Mouse (Mus musculus) erythroblast, embryonic 14.5 days (primary cell): ENCODE measurements around the gene Slc29a3.

Experiments
- GATA1 ChIP-seq: IDR thresholded peaks from 2 replicates; pipeline ENCODE4 v1.6.1; 2012; ENCODE audit warnings: low read length, inconsistent platforms, mixed read lengths
- TAL1 ChIP-seq: IDR thresholded peaks from 3 replicates; pipeline ENCODE4 v1.6.1; 2012; ENCODE audit warnings: low read length, inconsistent platforms, mixed read lengths

DNA sequence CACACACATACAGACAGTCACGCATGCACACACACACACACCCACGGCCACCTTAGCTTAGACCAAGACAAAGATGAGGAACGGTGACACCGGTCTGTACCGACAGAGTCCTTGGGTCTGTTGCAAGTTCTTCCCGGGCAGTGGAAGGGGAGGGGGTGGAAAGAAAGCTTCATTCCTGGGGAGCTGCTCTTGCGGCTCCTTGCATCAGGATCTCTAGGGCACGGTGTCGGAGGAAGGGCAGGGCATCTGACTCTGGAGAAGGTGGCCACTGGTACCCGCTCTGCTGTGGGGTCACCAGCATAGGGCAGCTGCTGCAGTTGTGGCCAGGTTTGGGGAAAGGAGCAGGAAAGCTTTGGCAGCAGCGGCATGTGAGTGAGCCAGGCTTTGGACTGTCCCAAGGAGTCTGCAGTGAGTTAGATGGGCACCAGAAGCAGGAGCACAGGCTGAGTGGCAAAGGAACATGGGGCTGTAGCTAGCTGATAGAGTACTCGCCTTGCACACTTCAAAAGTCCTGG, 49.4 kb upstream of the Slc29a3 start:
- no peak for TF ChIP-seq GATA1
- no peak for TF ChIP-seq TAL1
